Mouse (Mus musculus): ENCODE results near the gene Zfp667. TPM values are rescaled to one million over a fixed set of nuclear protein-coding genes. Genes with fewer than 3 reads are reported as not detected.

Zfp667 gene
- total RNA-seq, 1 experiment: 2.3 TPM

DNA sequence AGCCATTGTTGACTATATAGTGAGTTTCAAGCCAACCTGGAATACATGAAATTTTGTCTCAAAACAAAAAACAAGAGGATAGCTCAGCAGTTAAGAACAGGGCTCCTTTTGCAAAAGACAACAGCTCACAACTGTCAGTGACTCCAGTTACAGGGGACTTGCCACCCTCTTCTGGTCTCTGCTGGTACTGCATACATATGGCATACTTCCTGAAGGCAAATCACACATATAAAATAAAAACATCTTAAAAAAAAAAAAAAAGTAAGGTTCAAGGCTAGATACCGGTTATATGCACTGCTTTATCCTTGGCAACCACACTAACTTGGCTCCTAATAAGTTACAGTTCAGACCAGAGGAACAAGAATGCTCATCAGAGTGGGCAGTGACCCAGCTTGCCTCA lies 3.6 kb upstream of the Zfp667 start:
- no peak overlapping the region for H3K27ac ChIP-seq (ENCODE audit: insufficient read depth, low read depth, low read length, poor library complexity, severe bottlenecking)
- TF ChIP-seq HCFC1 (IDR thresholded peaks at IDR 0.05; ENCODE audit: borderline replicate concordance, insufficient read depth, low read length) (no peak), MAFK (IDR thresholded peaks at IDR 0.05; ENCODE audit: insufficient read depth, low read depth, low read length) (no peak), CHD2 (IDR thresholded peaks at IDR 0.05; ENCODE audit: low read depth, low read length) (no peak), ZC3H11A (IDR thresholded peaks at IDR 0.05; ENCODE audit: borderline replicate concordance, low read depth, low read length) (peak; percentile 35; the same call in 1 of the 2 replicates), ZNF384 (IDR thresholded peaks at IDR 0.05; ENCODE audit: low read depth, low read length) (0 out of 2 replicates have a peak, but pooled peaks have one; percentile 35)
- H3K4me1 ChIP-seq (ENCODE audit: control insufficient read depth in 2 of 2, insufficient read depth in 2 of 2, low read length in 2 of 2, poor library complexity in 1 of 2): peaks cover 3 to 5% of the 10 kb centered on the region in 2 experiments; a peak in 2 of 4 replicates
- H3K9me3 ChIP-seq (ENCODE audit: control insufficient read depth, insufficient read depth, low read depth, low read length): no peaks in the 10 kb centered on the region
- in situ Hi-C loops (cut with MboI; ENCODE audit: low sequenced_read_pairs in 2 of 2, unreplicated experiment in 2 of 2): no loop called here
- H3K36me3 ChIP-seq (ENCODE audit: control insufficient read depth, insufficient read depth, low read length, poor library complexity, severe bottlenecking): no peaks in the 10 kb centered on the region
- no peak overlapping the region for H3K9ac ChIP-seq (ENCODE audit: insufficient read depth, low read depth, low read length, poor library complexity, severe bottlenecking)
- DNase-seq (ENCODE audit: low read depth, low spot score): peak; percentile 69
- H3K4me3 ChIP-seq (ENCODE audit: insufficient read depth in 1 of 2, low read depth in 1 of 2, low read length in 2 of 2, poor library complexity in 1 of 2, severe bottlenecking in 1 of 2): peak overlapping the region in 1 of 2 experiments; percentile 72; a peak in 2 of 4 replicates

GRCm38 (mm10) chr7:6283451-6284075 lies 2.8 kb upstream of the Zfp667 start:
- Histone ChIP-seq H3K4me1 (ENCODE audit: control insufficient read depth in 2 of 2, insufficient read depth in 2 of 2, low read length in 2 of 2, poor library complexity in 1 of 2) (peaks cover 3 to 5% of the 10 kb centered on the region in 2 experiments; a peak in 2 of 4 replicates), H3K27ac (ENCODE audit: insufficient read depth, low read depth, low read length, poor library complexity, severe bottlenecking) (peak overlapping the region; percentile 40; the same call in 1 of the 2 replicates), H3K9me3 (ENCODE audit: control insufficient read depth, insufficient read depth, low read depth, low read length) (no peaks in the 10 kb centered on the region), H3K4me3 (ENCODE audit: insufficient read depth in 1 of 2, low read depth in 1 of 2, low read length in 2 of 2, poor library complexity in 1 of 2, severe bottlenecking in 1 of 2) (peak overlapping the region; percentile 72 to 78), H3K9ac (ENCODE audit: insufficient read depth, low read depth, low read length, poor library complexity, severe bottlenecking) (peak overlapping the region; percentile 80), H3K36me3 (ENCODE audit: control insufficient read depth, insufficient read depth, low read length, poor library complexity, severe bottlenecking) (no peaks in the 10 kb centered on the region)
- DNase-seq (ENCODE audit: low read depth, low spot score): peak; percentile 86
- TF ChIP-seq HCFC1 (IDR thresholded peaks at IDR 0.05; ENCODE audit: borderline replicate concordance, insufficient read depth, low read length) (peak; percentile 96), MAFK (IDR thresholded peaks at IDR 0.05; ENCODE audit: insufficient read depth, low read depth, low read length) (no peak)
- in situ Hi-C loops (cut with MboI; ENCODE audit: low sequenced_read_pairs in 2 of 2, unreplicated experiment in 2 of 2): no loop called here

GRCm38 (mm10) chr7:6284442-6285012 lies 1.9 kb upstream of the Zfp667 start:
- Histone ChIP-seq H3K27ac (ENCODE audit: insufficient read depth, low read depth, low read length, poor library complexity, severe bottlenecking) (no peak overlapping the region), H3K9me3 (ENCODE audit: control insufficient read depth, insufficient read depth, low read depth, low read length) (no peaks in the 10 kb centered on the region), H3K4me3 (ENCODE audit: insufficient read depth in 1 of 2, low read depth in 1 of 2, low read length in 2 of 2, poor library complexity in 1 of 2, severe bottlenecking in 1 of 2) (no peak overlapping the region), H3K36me3 (ENCODE audit: control insufficient read depth, insufficient read depth, low read length, poor library complexity, severe bottlenecking) (no peaks in the 10 kb centered on the region), H3K9ac (ENCODE audit: insufficient read depth, low read depth, low read length, poor library complexity, severe bottlenecking) (no peak overlapping the region), H3K4me1 (ENCODE audit: control insufficient read depth in 2 of 2, insufficient read depth in 2 of 2, low read length in 2 of 2, poor library complexity in 1 of 2) (peaks cover 3 to 5% of the 10 kb centered on the region in 2 experiments; a peak in 2 of 4 replicates)
- in situ Hi-C loops (cut with MboI; ENCODE audit: low sequenced_read_pairs in 2 of 2, unreplicated experiment in 2 of 2): no loop called here
- TF ChIP-seq HCFC1 (IDR thresholded peaks at IDR 0.05; ENCODE audit: borderline replicate concordance, insufficient read depth, low read length) (no peak), MAFK (IDR thresholded peaks at IDR 0.05; ENCODE audit: insufficient read depth, low read depth, low read length) (no peak), ZC3H11A (IDR thresholded peaks at IDR 0.05; ENCODE audit: borderline replicate concordance, low read depth, low read length) (no peak), ZNF384 (IDR thresholded peaks at IDR 0.05; ENCODE audit: low read depth, low read length) (no peak), CHD2 (IDR thresholded peaks at IDR 0.05; ENCODE audit: low read depth, low read length) (no peak)
- DNase-seq (ENCODE audit: low read depth, low spot score): no peak

DNA sequence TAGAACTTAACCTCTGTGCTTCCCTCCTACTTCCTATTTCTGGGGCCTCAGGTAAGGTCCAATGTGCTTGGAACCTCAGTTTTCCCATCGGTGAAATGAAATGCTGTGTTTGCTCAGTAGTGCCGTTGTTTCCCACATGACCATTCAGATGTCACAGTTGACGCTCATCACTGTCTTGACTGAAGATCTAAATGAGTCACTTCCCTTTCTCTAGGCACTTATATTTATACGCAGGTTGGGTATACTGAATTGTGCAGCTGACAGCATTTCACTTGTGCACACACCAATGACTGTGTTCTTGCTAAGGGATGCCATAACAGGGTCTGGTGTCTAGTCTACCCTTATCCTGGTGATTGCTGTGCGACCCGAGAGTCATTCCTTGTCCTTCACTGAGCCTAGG lies 1.0 kb upstream of the Zfp667 start:
- in situ Hi-C loops (cut with MboI; ENCODE audit: low sequenced_read_pairs in 2 of 2, unreplicated experiment in 2 of 2): no loop called here
- Histone ChIP-seq H3K9ac (ENCODE audit: insufficient read depth, low read depth, low read length, poor library complexity, severe bottlenecking) (no peak overlapping the region), H3K9me3 (ENCODE audit: control insufficient read depth, insufficient read depth, low read depth, low read length) (no peaks in the 10 kb centered on the region), H3K4me1 (ENCODE audit: control insufficient read depth in 2 of 2, insufficient read depth in 2 of 2, low read length in 2 of 2, poor library complexity in 1 of 2) (peaks cover 3 to 5% of the 10 kb centered on the region in 2 experiments; a peak in 2 of 4 replicates), H3K27ac (ENCODE audit: insufficient read depth, low read depth, low read length, poor library complexity, severe bottlenecking) (no peak overlapping the region), H3K36me3 (ENCODE audit: control insufficient read depth, insufficient read depth, low read length, poor library complexity, severe bottlenecking) (no peaks in the 10 kb centered on the region), H3K4me3 (ENCODE audit: insufficient read depth in 1 of 2, low read depth in 1 of 2, low read length in 2 of 2, poor library complexity in 1 of 2, severe bottlenecking in 1 of 2) (peak overlapping the region in 1 of 2 experiments; percentile 88; a peak in 2 of 4 replicates)
- no peak for TF ChIP-seq ZC3H11A (IDR thresholded peaks at IDR 0.05; ENCODE audit: borderline replicate concordance, low read depth, low read length)
- TF ChIP-seq CHD2 (IDR thresholded peaks at IDR 0.05; ENCODE audit: low read depth, low read length): no peak
- no peak for TF ChIP-seq MAFK (IDR thresholded peaks at IDR 0.05; ENCODE audit: insufficient read depth, low read depth, low read length)
- TF ChIP-seq HCFC1 (IDR thresholded peaks at IDR 0.05; ENCODE audit: borderline replicate concordance, insufficient read depth, low read length): no peak
- no peak for TF ChIP-seq ZNF384 (IDR thresholded peaks at IDR 0.05; ENCODE audit: low read depth, low read length)
- DNase-seq (ENCODE audit: low read depth, low spot score): no peak

Data from ES-E14 (cell line).